Mouse (Mus musculus) megakaryocyte-erythroid progenitor cell, adult 5-6 weeks (primary cell): Measurements from ENCODE around the gene Gm37240. TPM values are rescaled to one million over a fixed set of nuclear protein-coding genes. Genes with fewer than 3 reads are reported as not detected.
A peak's percentile ranks its signal among the peaks of the same experiment; 100 is the strongest.

Experiments
- ATAC-seq: replicated peaks from 2 replicates; pipeline ENCODE4 v1.8.0; 2016; ENCODE audit warnings: mild to moderate bottlenecking, inconsistent platforms; ENCODE audit not compliant: severe bottlenecking, poor library complexity, low FRiP score, low TSS enrichment
- total RNA-seq, 2 experiments: library from RNA; stranded (forward) in 1 of 2; stranded (reverse) in 1 of 2; fragments of 200-1000, 215-1000 nt in 1 of 2; fragments of >200 nt in 1 of 2; fragmentation: Nextera tagmentation in 1 of 2; gene quantifications; 2 replicates each; pipeline ENCODE4 v1.2.3; 2014 to 2017

Gm37240 gene
- total RNA-seq, 2 experiments from 2014 or later = not detected

- no peak for ATAC-seq
These were observed 54.7 kb downstream of the Gm37240 start for GRCm38 (mm10) chr3:85832490-85833155.

- ATAC-seq = no peak
These were observed 55.5 kb downstream of the Gm37240 start for GRCm38 (mm10) chr3:85831785-85832184.

GRCm38 (mm10) chr3:85829047-85829446 lies 58.3 kb downstream of the Gm37240 start:
- ATAC-seq = no peak

- ATAC-seq = no peak
These were observed 59.5 kb downstream of the Gm37240 start for GRCm38 (mm10) chr3:85827815-85828214.

GRCm38 (mm10) chr3:85827283-85827682 lies 60.0 kb downstream of the Gm37240 start:
- ATAC-seq = no peak

GRCm38 (mm10) chr3:85820839-85821548 lies 66.3 kb downstream of the Gm37240 start:
- no peak for ATAC-seq

GRCm38 (mm10) chr3:85819319-85819718 lies 68.0 kb downstream of the Gm37240 start:
- ATAC-seq = no peak

GRCm38 (mm10) chr3:85817191-85817590 lies 70.1 kb downstream of the Gm37240 start, which contains the start of gene Fam160a1:
Gene Fam160a1, minus strand, starts transcription at chr3:85817291.
- no peak for ATAC-seq

GRCm38 (mm10) chr3:85814241-85814640 lies 73.1 kb downstream of the Gm37240 start:
- ATAC-seq = no peak

- ATAC-seq = no peak
These were observed 74.0 kb downstream of the Gm37240 start for GRCm38 (mm10) chr3:85813101-85814014.

- peak; percentile 57; the same call in 1 of the 2 replicates for ATAC-seq
These were observed 75.3 kb downstream of the Gm37240 start for GRCm38 (mm10) chr3:85812010-85812409.

GRCm38 (mm10) chr3:85793166-85793565 lies 94.2 kb downstream of the Gm37240 start:
- no peak for ATAC-seq

GRCm38 (mm10) chr3:85789748-85790147 lies 97.6 kb downstream of the Gm37240 start:
- ATAC-seq = no peak

GRCm38 (mm10) chr3:85786501-85786900 lies 100.8 kb downstream of the Gm37240 start:
- no peak for ATAC-seq

GRCm38 (mm10) chr3:85780906-85781305 lies 106.4 kb downstream of the Gm37240 start:
- no peak for ATAC-seq

- no peak for ATAC-seq
These were observed 107.0 kb downstream of the Gm37240 start for GRCm38 (mm10) chr3:85780332-85780731.

- ATAC-seq = no peak
These were observed 109.5 kb downstream of the Gm37240 start for GRCm38 (mm10) chr3:85777841-85778240.

GRCm38 (mm10) chr3:85777356-85777755 lies 110.0 kb downstream of the Gm37240 start:
- no peak for ATAC-seq

- no peak for ATAC-seq
These were observed 110.6 kb downstream of the Gm37240 start for GRCm38 (mm10) chr3:85776707-85777106.

GRCm38 (mm10) chr3:85776126-85776525 lies 111.2 kb downstream of the Gm37240 start:
- no peak for ATAC-seq
